Mouse (Mus musculus) midbrain, postnatal 0 days (tissue): ENCODE data around the gene Urgcp. TPM values are rescaled to one million over a fixed set of nuclear protein-coding genes. Genes with fewer than 3 reads are reported as not detected.

ENCODE experiments used
- ATAC-seq: fragments of 200-750 bp; cut with Nextera tagmentation; 2 replicates; pipeline ENCODE4 v1.8.0; 2017; ENCODE audit warnings: moderate number of reproducible peaks, mild to moderate bottlenecking, moderate TSS enrichment, moderate library complexity; ENCODE audit not compliant: low FRiP score
- DNase-seq: peaks from one replicate; pipeline ENCODE4 v3.0.0-alpha.2; 2015; ENCODE audit warnings: low spot score
- H3K27ac ChIP-seq: fragments of 300-500 bp; sonication (generic); 2 replicates; pipeline ENCODE4 v1.5.1; 2014; ENCODE audit warnings: low read depth, mild to moderate bottlenecking, low read length, mixed read lengths
- H3K27me3 ChIP-seq: fragments of 300-500 bp; sonication (generic); 2 replicates; pipeline ENCODE4 v1.6.1; 2014; ENCODE audit warnings: low read length, control low read depth, mixed read lengths; ENCODE audit not compliant: insufficient read depth
- H3K36me3 ChIP-seq: fragments of 300-500 bp; sonication (generic); 2 replicates; pipeline ENCODE4 v1.6.1; 2014; ENCODE audit warnings: low read length, control low read depth, mixed read lengths; ENCODE audit not compliant: insufficient read depth
- H3K4me1 ChIP-seq: fragments of 300-500 bp; sonication (generic); 2 replicates; pipeline ENCODE4 v1.6.1; 2014; ENCODE audit warnings: mild to moderate bottlenecking, control low read depth, antibody characterized with exemption, low read length, mixed read lengths; ENCODE audit not compliant: insufficient read depth
- H3K4me2 ChIP-seq: fragments of 300-500 bp; sonication (generic); 2 replicates; pipeline ENCODE4 v1.6.1; 2014; ENCODE audit warnings: low read depth, mild to moderate bottlenecking, low read length, mixed read lengths; ENCODE audit not compliant: poor library complexity, severe bottlenecking
- H3K4me3 ChIP-seq: fragments of 300-500 bp; sonication (generic); 2 replicates; pipeline ENCODE4 v1.5.1; 2014; ENCODE audit warnings: low read depth, mild to moderate bottlenecking, low read length, moderate library complexity
- H3K9ac ChIP-seq: fragments of 300-500 bp; sonication (generic); replicated peaks from 2 replicates; pipeline ENCODE4 v1.6.1; 2014; ENCODE audit warnings: mild to moderate bottlenecking, low read length, moderate library complexity, mixed read lengths; ENCODE audit not compliant: poor library complexity, severe bottlenecking
- H3K9me3 ChIP-seq: fragments of 300-500 bp; sonication (generic); 2 replicates; pipeline ENCODE4 v1.6.1; 2016; ENCODE audit warnings: low read length, control low read depth
- CTCF ChIP-seq: IDR thresholded peaks from 2 replicates; pipeline ENCODE4 v1.5.1; 2016; ENCODE audit warnings: antibody characterized with exemption, mild to moderate bottlenecking
- WGBS: fragments of 180-500 bp; shearing (Covaris S2); extraction: QIAGEN DNeasy Blood & Tissue Kit; methylation state at CpG from one replicate; pipeline ENCODE4 v1.1.7; 2014; 5-methylcytosine and 5-hydroxymethylcytosine counted together
- polyA plus RNA-seq: library from polyadenylated mRNA; unstranded; fragments of >200 nt; fragmentation: Nextera tagmentation; extraction: Ambion mirVana; gene quantifications from 2 replicates; pipeline ENCODE4 v1.2.1, GENCODE M21; 2015
- total RNA-seq: library from RNA; depleted of rRNA; stranded (reverse); fragments of >200 nt; gene quantifications from 2 replicates; pipeline ENCODE4 v1.2.3, GENCODE M21; 2014

Urgcp gene
- total and polyA plus RNA-seq, 2 experiments from 2014 or later, result 34.2 to 53.9 TPM

DNA sequence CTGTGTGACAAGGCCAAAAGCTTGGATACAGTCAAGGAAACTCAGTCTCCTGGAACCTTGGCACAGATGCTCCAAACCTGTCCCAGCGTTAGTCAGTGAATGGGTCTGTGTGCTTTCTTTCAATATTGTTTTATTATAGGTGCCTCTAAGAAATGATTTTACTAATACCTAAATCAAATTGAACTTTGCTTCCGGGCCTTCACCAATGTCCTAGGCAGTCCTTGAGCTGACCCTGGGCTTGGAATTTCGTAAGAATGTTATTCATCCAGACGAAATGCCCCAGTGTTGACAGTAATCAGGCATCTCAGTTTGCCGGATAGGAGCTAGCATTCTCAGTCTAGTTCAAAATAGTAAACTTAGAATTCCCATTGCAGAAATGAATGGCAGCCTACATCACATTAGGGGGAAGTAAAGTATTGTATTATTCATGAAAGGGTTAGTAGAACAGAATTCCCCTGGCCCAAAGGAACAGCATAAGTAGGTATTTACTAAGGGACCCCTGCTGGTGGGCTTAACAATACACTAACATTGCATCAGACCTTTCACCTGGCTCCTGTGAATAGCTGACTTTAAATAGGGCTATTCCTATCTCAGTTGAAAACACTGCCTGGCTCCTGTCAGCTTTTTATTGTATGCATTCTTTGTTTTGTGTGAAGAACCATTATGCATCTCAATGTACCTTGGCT lies 59.8 kb downstream of the Urgcp start:
- peaks cover 11% of the 10 kb centered on the region for H3K4me1 ChIP-seq
- no peaks in the 10 kb centered on the region for H3K9me3 ChIP-seq
- TF ChIP-seq CTCF, result no peak
- ATAC-seq (no peak), DNase-seq (no peak)
- no peak overlapping the region for H3K27ac ChIP-seq
- no peaks in the 10 kb centered on the region for H3K27me3 ChIP-seq
- H3K36me3 ChIP-seq, result peaks cover 6% of the 10 kb centered on the region; the same call in 1 of the 2 replicates
- H3K4me3 ChIP-seq, result no peak overlapping the region
- no peak overlapping the region for H3K9ac ChIP-seq
- 78% methylated on average over 5 of the region's 5 CpGs for WGBS
- H3K4me2 ChIP-seq, result no peak overlapping the region

DNA sequence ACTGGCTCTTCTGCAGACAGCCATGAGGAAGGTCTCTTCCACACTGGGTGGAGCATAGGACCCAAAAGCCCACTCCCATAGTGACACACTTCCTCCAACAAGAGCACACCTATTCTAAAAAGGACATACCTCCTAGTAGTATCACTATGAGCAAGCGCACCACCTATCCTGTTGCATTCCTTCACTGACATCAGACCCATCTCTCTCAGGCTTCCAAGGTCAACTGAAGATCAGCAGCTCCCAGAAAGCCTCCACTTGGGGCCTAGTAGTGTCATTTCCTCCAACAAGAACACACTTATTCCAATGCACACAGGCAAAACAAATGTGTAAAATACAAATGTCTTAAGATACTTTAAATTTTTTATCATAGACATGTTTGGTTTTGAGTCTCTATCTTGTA lies 60.4 kb downstream of the Urgcp start:
- peaks cover 6% of the 10 kb centered on the region; the same call in 1 of the 2 replicates for H3K36me3 ChIP-seq
- ATAC-seq (no peak), DNase-seq (no peak)
- no peak for TF ChIP-seq CTCF
- H3K9me3 ChIP-seq, result no peaks in the 10 kb centered on the region
- no peak overlapping the region for H3K4me2 ChIP-seq
- no peak overlapping the region for H3K27ac ChIP-seq
- H3K4me3 ChIP-seq, result no peak overlapping the region
- no peak overlapping the region for H3K9ac ChIP-seq
- no peaks in the 10 kb centered on the region for H3K27me3 ChIP-seq
- 95% methylated on average over 1 of the region's 1 CpGs for WGBS
- H3K4me1 ChIP-seq, result peaks cover 11% of the 10 kb centered on the region

DNA sequence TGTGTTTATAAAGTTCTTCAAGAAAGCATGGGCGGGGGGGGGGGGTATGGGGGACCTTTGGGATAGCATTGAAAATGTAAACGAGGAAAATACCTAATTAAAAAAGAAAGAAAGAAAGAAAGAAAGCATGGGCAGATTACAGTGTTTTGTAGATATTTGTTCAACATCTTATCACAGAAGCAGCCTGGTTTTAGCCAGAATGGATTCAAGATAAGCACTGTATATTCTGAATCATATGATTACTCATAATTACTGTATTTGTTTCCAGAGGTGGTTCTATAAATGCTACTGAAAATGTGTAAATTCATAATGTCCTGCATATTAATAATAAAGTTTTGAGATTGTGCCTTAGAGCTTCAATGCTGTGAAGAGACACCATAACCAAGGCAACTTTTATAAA lies 60.9 kb downstream of the Urgcp start:
- Histone ChIP-seq H3K27ac (no peak overlapping the region), H3K36me3 (peaks cover 6% of the 10 kb centered on the region; the same call in 1 of the 2 replicates), H3K4me1 (peaks cover 8% of the 10 kb centered on the region), H3K9me3 (no peaks in the 10 kb centered on the region), H3K27me3 (no peaks in the 10 kb centered on the region), H3K4me3 (no peak overlapping the region), H3K9ac (no peak overlapping the region), H3K4me2 (no peak overlapping the region)
- no peak for DNase-seq
- ATAC-seq, result no peak
- no peak for TF ChIP-seq CTCF
- 77% methylated on average over 2 of the region's 2 CpGs for WGBS

DNA sequence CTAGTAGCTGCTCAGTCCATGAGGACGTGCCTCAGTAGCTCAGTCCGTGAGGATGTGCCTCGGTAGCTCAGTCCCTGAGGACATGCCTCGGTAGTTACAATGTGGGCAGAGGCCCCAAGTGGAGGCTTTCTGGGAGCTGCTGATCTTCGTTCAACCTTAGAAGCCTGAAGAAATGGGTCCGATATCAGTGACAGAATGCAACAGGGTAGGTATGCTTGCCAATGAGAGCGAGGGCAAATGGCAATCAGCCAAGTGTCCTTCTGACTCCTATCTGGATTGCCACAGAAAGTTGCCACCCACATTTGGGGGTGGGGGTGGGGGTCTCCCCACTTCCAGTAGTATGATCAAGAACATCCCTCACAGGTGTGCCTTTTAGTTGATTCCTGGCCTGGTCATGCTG lies 61.4 kb downstream of the Urgcp start:
- no peak overlapping the region for H3K9ac ChIP-seq
- no peaks in the 10 kb centered on the region for H3K9me3 ChIP-seq
- no peak overlapping the region for H3K27ac ChIP-seq
- no peak for TF ChIP-seq CTCF
- H3K36me3 ChIP-seq, result peaks cover 6% of the 10 kb centered on the region; the same call in 1 of the 2 replicates
- no peaks in the 10 kb centered on the region for H3K27me3 ChIP-seq
- ATAC-seq (no peak), DNase-seq (no peak)
- H3K4me2 ChIP-seq, result no peak overlapping the region
- peaks cover 3% of the 10 kb centered on the region; the same call in 1 of the 2 replicates for H3K4me1 ChIP-seq
- 89% methylated on average over 7 of the region's 7 CpGs for WGBS
- H3K4me3 ChIP-seq, result no peak overlapping the region

DNA sequence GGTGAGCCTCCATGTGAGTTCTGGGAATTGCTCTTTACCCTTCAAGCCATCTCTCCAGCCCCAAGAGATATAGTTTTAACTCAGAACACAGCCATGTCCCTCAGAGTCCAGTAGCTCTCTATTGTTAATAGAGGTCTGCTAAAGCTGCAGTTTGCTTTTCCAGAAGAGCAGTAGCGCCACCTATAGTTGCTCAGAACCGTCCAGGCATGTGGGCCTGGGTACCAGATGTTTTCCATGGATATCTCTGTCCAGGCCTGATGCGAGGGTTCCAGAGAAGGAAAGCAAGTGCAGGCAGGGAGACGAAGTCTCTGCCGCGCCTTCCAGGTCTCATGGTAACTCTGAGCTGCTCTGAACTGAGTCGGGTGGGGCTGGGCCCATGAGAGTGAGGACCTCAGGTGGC lies 70.4 kb downstream of the Urgcp start:
- H3K4me3 ChIP-seq, result no peak overlapping the region
- H3K4me1 ChIP-seq, result no peaks in the 10 kb centered on the region
- peak; percentile 76 for TF ChIP-seq CTCF
- no peak overlapping the region for H3K27ac ChIP-seq
- H3K4me2 ChIP-seq, result no peak overlapping the region
- ATAC-seq, result no peak
- no peaks in the 10 kb centered on the region for H3K36me3 ChIP-seq
- no peaks in the 10 kb centered on the region for H3K9me3 ChIP-seq
- H3K27me3 ChIP-seq, result no peaks in the 10 kb centered on the region
- peak; percentile 60 for DNase-seq
- 37% methylated on average over 7 of the region's 7 CpGs for WGBS
- no peak overlapping the region for H3K9ac ChIP-seq

DNA sequence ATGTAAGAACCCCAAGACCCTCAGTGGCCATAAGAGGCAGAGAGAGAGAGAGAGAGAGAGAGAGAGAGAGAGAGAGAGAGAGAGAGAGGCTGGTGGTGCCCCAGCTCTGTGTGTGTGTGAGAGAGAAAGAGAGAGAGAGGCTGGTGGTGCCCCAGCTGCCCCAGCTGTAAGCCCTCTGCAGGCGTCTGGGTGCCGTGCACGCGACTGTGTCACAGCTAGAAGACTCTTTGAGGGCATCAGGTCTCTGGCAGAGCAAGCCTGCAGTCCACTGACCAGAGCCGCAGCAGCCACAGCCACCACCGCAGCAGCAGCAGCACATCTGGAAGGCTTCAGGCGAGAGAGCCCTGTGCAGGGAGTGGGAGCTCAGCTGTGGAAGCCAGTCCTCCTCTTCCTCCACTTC lies 77.9 kb downstream of the Urgcp start:
- 47% methylated on average over 7 of the region's 7 CpGs for WGBS
- no peaks in the 10 kb centered on the region for H3K4me1 ChIP-seq
- no peak overlapping the region for H3K9ac ChIP-seq
- ATAC-seq (no peak), DNase-seq (no peak)
- H3K27ac ChIP-seq, result no peak overlapping the region
- H3K4me3 ChIP-seq, result no peak overlapping the region
- no peaks in the 10 kb centered on the region for H3K9me3 ChIP-seq
- H3K4me2 ChIP-seq, result no peak overlapping the region
- no peaks in the 10 kb centered on the region for H3K36me3 ChIP-seq
- no peaks in the 10 kb centered on the region for H3K27me3 ChIP-seq
- TF ChIP-seq CTCF, result no peak
